Mouse (Mus musculus): ENCODE data around the gene Grin2c. TPM values are rescaled to one million over a fixed set of nuclear protein-coding genes. Genes with fewer than 3 reads are reported as not detected.

The Grin2c gene
- 0.24 and 0.45 TPM in 2 replicates for polyA plus RNA-seq (2014; fragmentation: Nextera tagmentation; extraction: Ambion mirVana)

DNA sequence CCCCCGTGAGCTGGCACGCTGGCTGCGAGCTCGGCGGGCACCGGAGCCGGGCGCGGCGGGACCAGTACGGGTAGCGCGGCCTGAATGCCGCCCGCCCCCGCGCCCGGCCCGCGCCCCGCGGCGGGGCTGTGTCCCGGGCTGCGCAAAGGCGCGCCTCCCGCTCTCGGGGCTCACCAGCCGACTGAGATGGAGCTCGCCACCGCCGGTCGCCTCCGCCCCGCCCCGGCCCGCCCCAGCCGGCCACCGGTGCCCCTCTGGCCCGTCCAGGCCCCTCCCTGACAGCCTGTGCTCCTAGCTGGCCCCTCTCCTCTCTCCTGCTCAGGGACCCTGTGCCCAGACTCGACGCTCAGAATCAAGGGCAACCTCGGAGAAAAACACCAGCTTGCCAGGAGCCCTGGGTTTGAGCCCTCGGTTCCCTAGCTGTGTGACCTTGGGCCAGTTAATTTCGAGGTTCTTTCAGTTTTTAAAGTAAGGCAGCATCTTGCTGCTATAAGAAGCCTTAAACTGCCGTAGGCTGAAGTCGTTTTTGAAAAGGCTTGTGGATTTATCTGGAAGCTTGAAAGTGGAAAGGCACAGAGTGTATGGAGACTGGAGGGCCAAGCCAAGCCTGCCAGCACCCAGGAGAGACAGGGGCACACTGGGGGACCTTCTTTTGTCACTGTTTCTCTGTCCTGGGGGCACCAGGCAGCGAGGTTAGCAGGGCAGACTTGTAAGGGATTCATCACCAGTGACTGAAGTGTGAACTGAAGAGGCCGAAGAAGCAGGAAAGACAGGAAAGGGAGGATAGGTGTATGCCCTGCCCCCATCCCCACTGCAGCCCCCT, at the start of gene Grin2c:
TSS of gene Grin2c (minus strand) at position 183 of the 823 bp plus-strand sequence.
- ATAC-seq (ENCODE audit: low read depth): no peak
- WGBS: 9% methylated on average over 34 of the region's 50 CpGs
- Histone ChIP-seq H3K4me3 (ENCODE audit: low read depth, low read length) (peak within 1 kb of the TSS; percentile 25), H3K9ac (replicated peaks; ENCODE audit: low read depth, low read length) (no peak within 1 kb of the TSS; the same call in 1 of the 2 replicates), H3K4me2 (ENCODE audit: low read depth, low read length) (peak within 1 kb of the TSS; percentile 45), H3K4me1 (ENCODE audit: control insufficient read depth, insufficient read depth, low read length) (peaks cover 5% of the 10 kb centered on the region), H3K9me3 (ENCODE audit: control insufficient read depth, low read length) (no peaks in the 10 kb centered on the region), H3K36me3 (ENCODE audit: control insufficient read depth, insufficient read depth, low read length) (peaks cover 10% of the 10 kb centered on the region), H3K27me3 (ENCODE audit: control insufficient read depth, insufficient read depth, low read length) (peaks cover 39% of the 10 kb centered on the region), H3K27ac (ENCODE audit: low read depth, low read length) (no peak within 1 kb of the TSS)

DNA sequence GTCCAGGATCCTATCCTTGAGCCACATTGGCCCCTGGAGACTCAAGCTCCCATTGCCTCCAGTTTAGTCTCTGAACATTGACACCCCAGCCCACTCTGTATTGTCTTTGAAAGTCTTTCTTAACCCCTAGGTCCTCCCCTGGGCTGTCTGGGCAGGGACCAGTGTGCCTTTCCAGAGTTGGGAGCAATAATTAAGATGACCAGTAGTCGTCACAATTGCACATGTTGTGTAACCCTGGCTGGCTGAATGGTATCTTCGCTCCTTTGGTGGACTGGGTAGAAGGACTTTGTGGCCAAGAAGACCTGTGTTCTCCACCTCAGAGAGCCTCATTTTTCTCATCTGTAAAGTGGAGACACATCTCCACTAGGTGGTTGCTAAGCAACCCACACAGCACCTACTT, 47.2 kb upstream of the Grin2c start:
- H3K4me3 ChIP-seq (ENCODE audit: low read depth, low read length): no peak overlapping the region
- no peak overlapping the region for H3K4me2 ChIP-seq (ENCODE audit: low read depth, low read length)
- no peaks in the 10 kb centered on the region for H3K36me3 ChIP-seq (ENCODE audit: control insufficient read depth, insufficient read depth, low read length)
- H3K9ac ChIP-seq (replicated peaks; ENCODE audit: low read depth, low read length): no peak overlapping the region
- no peaks in the 10 kb centered on the region for H3K9me3 ChIP-seq (ENCODE audit: control insufficient read depth, low read length)
- H3K27me3 ChIP-seq (ENCODE audit: control insufficient read depth, insufficient read depth, low read length): peaks cover 31% of the 10 kb centered on the region
- no peak overlapping the region for H3K27ac ChIP-seq (ENCODE audit: low read depth, low read length)
- no peak for ATAC-seq (ENCODE audit: low read depth)
- WGBS: 51% methylated on average over 2 of the region's 2 CpGs
- no peaks in the 10 kb centered on the region for H3K4me1 ChIP-seq (ENCODE audit: control insufficient read depth, insufficient read depth, low read length)

DNA sequence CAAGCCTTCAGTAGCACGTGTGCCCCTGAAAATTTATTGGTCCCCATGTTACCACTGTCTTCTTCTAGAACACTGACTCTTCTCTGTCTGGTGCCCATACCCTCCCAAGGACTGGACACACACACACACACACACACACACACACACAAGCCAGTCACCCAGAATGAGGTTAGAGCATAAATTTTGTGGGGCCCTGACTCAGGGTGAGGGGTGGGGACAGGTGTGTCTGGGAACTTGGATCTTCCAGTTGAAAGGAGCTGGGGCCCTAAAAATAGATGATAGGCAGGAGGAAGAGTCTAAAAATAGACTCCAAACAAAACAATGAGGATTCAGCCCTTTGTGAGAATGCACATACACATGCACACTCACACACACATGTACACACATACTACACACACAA, 41.7 kb upstream of the Grin2c start:
- H3K27ac ChIP-seq (ENCODE audit: low read depth, low read length): no peak overlapping the region
- no peaks in the 10 kb centered on the region for H3K36me3 ChIP-seq (ENCODE audit: control insufficient read depth, insufficient read depth, low read length)
- no peak overlapping the region for H3K4me2 ChIP-seq (ENCODE audit: low read depth, low read length)
- 72% methylated on average over 1 of the region's 1 CpGs for WGBS
- no peaks in the 10 kb centered on the region for H3K9me3 ChIP-seq (ENCODE audit: control insufficient read depth, low read length)
- H3K27me3 ChIP-seq (ENCODE audit: control insufficient read depth, insufficient read depth, low read length): no peaks in the 10 kb centered on the region; the same call in 1 of the 2 replicates
- H3K4me3 ChIP-seq (ENCODE audit: low read depth, low read length): no peak overlapping the region
- H3K9ac ChIP-seq (replicated peaks; ENCODE audit: low read depth, low read length): no peak overlapping the region
- H3K4me1 ChIP-seq (ENCODE audit: control insufficient read depth, insufficient read depth, low read length): no peaks in the 10 kb centered on the region
- ATAC-seq (ENCODE audit: low read depth): no peak

DNA sequence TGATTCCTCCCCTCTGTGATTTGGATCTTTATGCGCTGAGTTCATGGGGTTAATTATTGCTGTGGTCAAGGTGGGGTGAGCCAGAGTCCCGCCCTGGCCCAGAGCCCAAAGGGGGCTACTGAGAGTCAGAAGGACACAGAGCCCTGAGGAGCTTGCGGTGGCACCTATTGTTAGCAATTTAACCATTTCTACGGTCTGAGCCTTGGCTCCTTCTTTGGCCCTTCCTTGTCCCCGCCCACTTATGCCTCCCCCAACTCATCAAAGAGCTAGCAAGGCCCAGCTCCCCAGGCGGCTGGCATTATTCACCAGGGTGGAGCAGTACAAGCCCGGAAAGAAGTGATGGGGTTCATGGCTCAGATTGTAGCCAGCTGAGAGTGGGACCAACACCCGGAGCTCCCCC, 39.8 kb upstream of the Grin2c start, which contains the start of gene Otop2:
TSS of gene Otop2 (plus strand) at position 301 of the 400 bp plus-strand sequence.
- no peaks in the 10 kb centered on the region for H3K36me3 ChIP-seq (ENCODE audit: control insufficient read depth, insufficient read depth, low read length)
- no peak within 1 kb of the TSS for H3K4me3 ChIP-seq (ENCODE audit: low read depth, low read length)
- no peak for ATAC-seq (ENCODE audit: low read depth)
- H3K9ac ChIP-seq (replicated peaks; ENCODE audit: low read depth, low read length): no peak within 1 kb of the TSS
- WGBS: 6% methylated on average over 8 of the region's 8 CpGs
- no peaks in the 10 kb centered on the region for H3K9me3 ChIP-seq (ENCODE audit: control insufficient read depth, low read length)
- no peaks in the 10 kb centered on the region for H3K4me1 ChIP-seq (ENCODE audit: control insufficient read depth, insufficient read depth, low read length)
- H3K4me2 ChIP-seq (ENCODE audit: low read depth, low read length): no peak within 1 kb of the TSS
- no peaks in the 10 kb centered on the region; the same call in 1 of the 2 replicates for H3K27me3 ChIP-seq (ENCODE audit: control insufficient read depth, insufficient read depth, low read length)
- no peak within 1 kb of the TSS for H3K27ac ChIP-seq (ENCODE audit: low read depth, low read length)

DNA sequence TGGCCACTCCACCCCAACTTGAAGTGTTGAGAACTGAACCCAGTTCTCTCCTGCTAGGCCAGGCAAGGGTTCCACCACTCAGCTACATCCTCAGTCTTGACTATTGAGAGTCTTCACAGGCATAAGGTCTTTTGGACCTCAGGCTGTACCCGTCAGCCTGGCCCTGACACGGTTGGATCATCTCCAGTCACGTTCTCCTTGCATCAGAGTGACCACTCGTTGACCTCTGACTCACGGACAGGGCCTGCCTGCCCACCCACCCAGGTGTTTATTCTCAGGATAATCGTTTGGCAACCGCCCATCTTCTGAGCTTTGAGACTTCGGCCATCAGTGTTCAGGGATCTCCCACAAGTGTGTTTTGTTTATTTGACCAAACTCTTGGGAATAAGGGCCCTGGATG, 36.1 kb upstream of the Grin2c start:
- no peaks in the 10 kb centered on the region; the same call in 1 of the 2 replicates for H3K27me3 ChIP-seq (ENCODE audit: control insufficient read depth, insufficient read depth, low read length)
- no peaks in the 10 kb centered on the region for H3K36me3 ChIP-seq (ENCODE audit: control insufficient read depth, insufficient read depth, low read length)
- ATAC-seq (ENCODE audit: low read depth): no peak
- no peak overlapping the region for H3K4me3 ChIP-seq (ENCODE audit: low read depth, low read length)
- no peak overlapping the region for H3K9ac ChIP-seq (replicated peaks; ENCODE audit: low read depth, low read length)
- H3K27ac ChIP-seq (ENCODE audit: low read depth, low read length): no peak overlapping the region
- H3K9me3 ChIP-seq (ENCODE audit: control insufficient read depth, low read length): no peaks in the 10 kb centered on the region
- H3K4me1 ChIP-seq (ENCODE audit: control insufficient read depth, insufficient read depth, low read length): no peaks in the 10 kb centered on the region
- 85% methylated on average over 8 of the region's 8 CpGs for WGBS
- H3K4me2 ChIP-seq (ENCODE audit: low read depth, low read length): no peak overlapping the region

DNA sequence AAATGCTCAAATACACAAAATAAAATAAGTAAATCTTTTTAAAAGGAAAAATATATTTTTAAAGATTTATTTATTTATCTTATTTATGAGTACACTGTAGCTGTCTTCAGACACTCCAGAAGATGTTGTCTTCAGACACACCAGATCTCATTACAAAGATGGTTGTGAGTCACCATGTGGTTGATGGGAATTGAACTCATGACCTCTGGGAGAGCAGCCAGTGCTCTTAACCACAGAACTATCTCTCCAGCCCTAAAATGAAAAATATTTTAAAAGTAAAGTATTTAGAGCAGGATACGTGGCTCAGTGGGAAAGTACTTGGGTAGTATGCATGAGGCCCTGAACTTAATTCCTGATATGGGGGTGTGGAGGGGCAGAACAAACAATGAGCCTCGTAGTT, 34.3 kb upstream of the Grin2c start:
- WGBS: 88% methylated on average over 2 of the region's 2 CpGs

DNA sequence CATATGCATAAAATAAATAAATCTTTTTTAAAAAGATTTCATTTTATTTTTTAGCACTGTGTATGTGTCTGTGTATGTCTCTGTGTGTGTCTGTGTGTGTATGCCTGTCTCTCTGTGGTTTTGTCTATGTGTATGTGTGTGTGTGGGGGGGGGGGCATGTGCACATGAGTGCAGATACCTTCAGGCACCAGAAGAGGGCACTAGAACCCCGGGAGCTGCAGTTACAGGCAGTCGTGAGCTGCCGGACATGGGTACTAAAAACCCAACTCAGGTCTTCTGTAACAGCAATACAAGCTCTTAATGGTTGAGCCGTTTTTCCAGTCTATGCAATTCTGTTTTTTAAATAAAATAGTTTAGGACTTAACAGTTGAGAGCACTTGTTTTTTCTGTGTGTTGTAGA, 33.7 kb upstream of the Grin2c start:
- H3K4me1 ChIP-seq (ENCODE audit: control insufficient read depth, insufficient read depth, low read length): no peaks in the 10 kb centered on the region
- no peaks in the 10 kb centered on the region; the same call in 1 of the 2 replicates for H3K27me3 ChIP-seq (ENCODE audit: control insufficient read depth, insufficient read depth, low read length)
- H3K9me3 ChIP-seq (ENCODE audit: control insufficient read depth, low read length): no peaks in the 10 kb centered on the region
- no peak for ATAC-seq (ENCODE audit: low read depth)
- no peak overlapping the region for H3K4me3 ChIP-seq (ENCODE audit: low read depth, low read length)
- H3K27ac ChIP-seq (ENCODE audit: low read depth, low read length): no peak overlapping the region
- no peak overlapping the region for H3K9ac ChIP-seq (replicated peaks; ENCODE audit: low read depth, low read length)
- H3K4me2 ChIP-seq (ENCODE audit: low read depth, low read length): no peak overlapping the region
- 82% methylated on average over 4 of the region's 4 CpGs for WGBS
- H3K36me3 ChIP-seq (ENCODE audit: control insufficient read depth, insufficient read depth, low read length): no peaks in the 10 kb centered on the region

More for the DNA sequence above, 34.3 kb upstream of the Grin2c start:
- H3K9ac ChIP-seq (replicated peaks; ENCODE audit: low read depth, low read length): no peak overlapping the region
- no peaks in the 10 kb centered on the region for H3K4me1 ChIP-seq (ENCODE audit: control insufficient read depth, insufficient read depth, low read length)
- no peak overlapping the region for H3K4me2 ChIP-seq (ENCODE audit: low read depth, low read length)
- ATAC-seq (ENCODE audit: low read depth): no peak
- no peaks in the 10 kb centered on the region; the same call in 1 of the 2 replicates for H3K27me3 ChIP-seq (ENCODE audit: control insufficient read depth, insufficient read depth, low read length)
- no peak overlapping the region for H3K27ac ChIP-seq (ENCODE audit: low read depth, low read length)
- no peaks in the 10 kb centered on the region for H3K9me3 ChIP-seq (ENCODE audit: control insufficient read depth, low read length)
- no peaks in the 10 kb centered on the region for H3K36me3 ChIP-seq (ENCODE audit: control insufficient read depth, insufficient read depth, low read length)
- no peak overlapping the region for H3K4me3 ChIP-seq (ENCODE audit: low read depth, low read length)

DNA sequence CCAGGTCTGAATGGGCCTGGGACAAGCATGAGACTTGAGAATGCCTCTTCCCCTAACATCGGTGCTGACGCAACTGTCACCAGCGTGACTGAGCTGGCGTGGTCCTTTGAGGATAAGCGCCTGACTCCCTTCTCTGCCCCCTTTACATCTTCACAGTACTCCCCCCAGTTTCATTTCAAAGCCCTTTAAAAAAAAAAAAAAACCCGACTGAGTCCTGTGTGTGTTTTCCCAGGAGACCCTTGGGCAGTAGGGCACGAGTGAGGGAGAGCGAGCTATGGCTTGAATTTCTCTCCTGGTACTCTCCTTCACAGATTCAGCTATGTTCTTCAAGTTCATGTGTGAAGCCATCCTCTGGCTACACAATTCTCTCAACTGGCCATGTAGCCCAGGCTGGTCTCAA, 31.1 kb upstream of the Grin2c start:
- no peaks in the 10 kb centered on the region for H3K36me3 ChIP-seq (ENCODE audit: control insufficient read depth, insufficient read depth, low read length)

DNA sequence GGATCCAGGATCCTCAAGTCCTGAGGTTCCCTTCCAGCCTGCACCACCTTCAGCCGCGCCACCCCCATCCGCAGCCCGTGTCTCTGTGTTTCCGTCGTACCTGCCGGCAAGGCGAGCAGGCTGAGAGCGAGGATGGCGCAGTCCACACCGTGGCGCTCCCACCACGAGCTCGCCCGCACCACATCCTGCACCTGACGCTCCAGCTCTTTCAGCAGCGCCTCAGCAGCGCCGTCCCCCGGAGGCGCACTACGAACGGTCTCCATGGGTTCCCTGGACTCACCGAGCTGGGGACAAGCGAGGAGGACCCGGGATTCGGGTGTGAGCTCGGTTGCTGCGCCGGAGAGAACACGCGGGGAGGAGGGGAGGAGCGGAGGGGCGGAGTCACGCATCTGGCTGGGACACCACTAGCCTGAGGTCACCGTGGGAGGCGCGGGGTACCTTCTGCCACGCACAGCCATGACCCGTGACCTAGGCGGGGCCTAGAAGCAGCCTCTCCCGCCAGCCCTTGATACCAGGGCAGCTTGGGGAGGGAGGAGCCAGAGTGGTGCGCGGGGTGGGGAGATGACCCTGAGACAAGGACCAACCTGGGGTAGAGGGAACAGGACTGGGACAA, 30.3 kb upstream of the Grin2c start, which contains the start of gene Fads6:
TSS of gene Fads6 (minus strand) at position 450 of the 613 bp plus-strand sequence.
- Histone ChIP-seq H3K27ac (ENCODE audit: low read depth, low read length) (no peak within 1 kb of the TSS), H3K4me2 (ENCODE audit: low read depth, low read length) (peak within 1 kb of the TSS; percentile 75), H3K9ac (replicated peaks; ENCODE audit: low read depth, low read length) (peak within 1 kb of the TSS; percentile 64), H3K27me3 (ENCODE audit: control insufficient read depth, insufficient read depth, low read length) (no peaks in the 10 kb centered on the region), H3K36me3 (ENCODE audit: control insufficient read depth, insufficient read depth, low read length) (no peaks in the 10 kb centered on the region), H3K9me3 (ENCODE audit: control insufficient read depth, low read length) (no peaks in the 10 kb centered on the region), H3K4me1 (ENCODE audit: control insufficient read depth, insufficient read depth, low read length) (no peaks in the 10 kb centered on the region), H3K4me3 (ENCODE audit: low read depth, low read length) (peak within 1 kb of the TSS; percentile 47)
- peak; percentile 82 for ATAC-seq (ENCODE audit: low read depth)
- under 1% methylated on average over 43 of the region's 44 CpGs for WGBS

More for the DNA sequence above, 31.1 kb upstream of the Grin2c start:
- 68% methylated on average over 8 of the region's 8 CpGs for WGBS
- H3K4me2 ChIP-seq (ENCODE audit: low read depth, low read length): no peak overlapping the region
- no peak overlapping the region for H3K4me3 ChIP-seq (ENCODE audit: low read depth, low read length)
- no peak for ATAC-seq (ENCODE audit: low read depth)
- no peak overlapping the region for H3K27ac ChIP-seq (ENCODE audit: low read depth, low read length)
- H3K27me3 ChIP-seq (ENCODE audit: control insufficient read depth, insufficient read depth, low read length): no peaks in the 10 kb centered on the region
- H3K4me1 ChIP-seq (ENCODE audit: control insufficient read depth, insufficient read depth, low read length): no peaks in the 10 kb centered on the region
- no peaks in the 10 kb centered on the region for H3K9me3 ChIP-seq (ENCODE audit: control insufficient read depth, low read length)
- H3K9ac ChIP-seq (replicated peaks; ENCODE audit: low read depth, low read length): no peak overlapping the region
